Mouse (Mus musculus) T-helper 2 cell (primary cell): Measurements from ENCODE around the gene Knstrn.

Source experiments
- in situ Hi-C: fragments of 300-600 bp; cut with MboI, MseI; formaldehyde crosslinking; loops from one replicate; pipeline ENCODE4 v1.15.1; 2025; ENCODE audit warnings: high pct_unique_total_duplicates

Gene Knstrn

GRCm38 (mm10) chr2:118861454-118862339 is 47.9 kb downstream of the Knstrn start, which contains the start of gene Ivd:
Ivd (plus strand) TSS chr2:118861954.
- in situ Hi-C loops: no loop called here

- in situ Hi-C loops: no loop called here
Measured at GRCm38 (mm10) chr2:118862340-118862675, 48.5 kb downstream of the Knstrn start.

- in situ Hi-C loops: no loop called here
Measured at GRCm38 (mm10) chr2:118870601-118871000, 56.8 kb downstream of the Knstrn start.

- in situ Hi-C loops: no loop called here
Measured at GRCm38 (mm10) chr2:118871032-118871431, 57.2 kb downstream of the Knstrn start.

GRCm38 (mm10) chr2:118873018-118873417 is 59.2 kb downstream of the Knstrn start:
- in situ Hi-C loops: no loop called here

GRCm38 (mm10) chr2:118873890-118874430 is 60.2 kb downstream of the Knstrn start:
- in situ Hi-C loops: no loop called here

GRCm38 (mm10) chr2:118875316-118875715 is 61.5 kb downstream of the Knstrn start:
- in situ Hi-C loops: loop anchor here (5.0 kb wide), 1 partner anchor 238 kb away; no protein-coding TSS in a partner anchor

GRCm38 (mm10) chr2:118876453-118876852 is 62.6 kb downstream of the Knstrn start:
- in situ Hi-C loops: loop anchor here (5.0 kb wide), 1 partner anchor 239 kb away; no protein-coding TSS in a partner anchor

- in situ Hi-C loops: loop anchor here (5.0 kb wide), 1 partner anchor 119 kb away; the partner anchor contains the start of gene Ccdc9b
Measured at GRCm38 (mm10) chr2:118881019-118881418, 67.2 kb downstream of the Knstrn start.

GRCm38 (mm10) chr2:118881956-118882355 is 68.2 kb downstream of the Knstrn start:
- in situ Hi-C loops: loop anchor here (5.0 kb wide), 1 partner anchor 120 kb away; the partner anchor contains the start of gene Ccdc9b

GRCm38 (mm10) chr2:118882840-118883679 is 69.3 kb downstream of the Knstrn start:
- in situ Hi-C loops: loop anchor here (5.0 kb wide), 1 partner anchor 121 kb away; the partner anchor contains the start of gene Ccdc9b

GRCm38 (mm10) chr2:118887440-118887839 is 73.6 kb downstream of the Knstrn start:
- in situ Hi-C loops: no loop called here

GRCm38 (mm10) chr2:118887845-118888548 is 74.2 kb downstream of the Knstrn start:
- in situ Hi-C loops: no loop called here

- in situ Hi-C loops: loop anchor here (10.0 kb wide), 1 partner anchor 236 kb away; no protein-coding TSS in a partner anchor
Measured at GRCm38 (mm10) chr2:118891173-118891572, 77.4 kb downstream of the Knstrn start.

- in situ Hi-C loops: loop anchor here (10.0 kb wide), 1 partner anchor 241 kb away; no protein-coding TSS in a partner anchor
Measured at GRCm38 (mm10) chr2:118895990-118896913, 82.4 kb downstream of the Knstrn start.

- in situ Hi-C loops: loop anchor here (10.0 kb wide), 1 partner anchor 242 kb away; no protein-coding TSS in a partner anchor
Measured at GRCm38 (mm10) chr2:118896914-118897291, 83.1 kb downstream of the Knstrn start.

GRCm38 (mm10) chr2:118897392-118897791 is 83.6 kb downstream of the Knstrn start:
- in situ Hi-C loops: loop anchor here (10.0 kb wide), 1 partner anchor 243 kb away; no protein-coding TSS in a partner anchor

GRCm38 (mm10) chr2:118897808-118898207 is 84.0 kb downstream of the Knstrn start:
- in situ Hi-C loops: loop anchor here (10.0 kb wide), 1 partner anchor 243 kb away; no protein-coding TSS in a partner anchor

- in situ Hi-C loops: loop anchor here (10.0 kb wide), 1 partner anchor 244 kb away; no protein-coding TSS in a partner anchor
Measured at GRCm38 (mm10) chr2:118898771-118899170, 85.0 kb downstream of the Knstrn start.
